Mouse (Mus musculus) lung, postnatal 0 days (tissue): ENCODE measurements at regions not wholly inside any gene's neighbourhood (a gene's known extent, or its start where the extent isn't known, plus 50 kb on each side); places are given as distances from the start of the nearest gene placed in this dataset.

Experiments
- ATAC-seq: fragments of 200-750 bp; cut with Nextera tagmentation; 2 replicates; pipeline ENCODE4 v1.8.0; 2017; ENCODE audit warnings: moderate library complexity
- DNase-seq: peaks from one replicate; pipeline ENCODE4 v3.0.0-alpha.2; 2016; ENCODE audit warnings: low spot score
- H3K27ac ChIP-seq: fragments of 300-500 bp; sonication (generic); 2 replicates; pipeline ENCODE4 v1.5.1; 2014; ENCODE audit warnings: antibody characterized with exemption, mild to moderate bottlenecking, low read length, mixed read lengths
- H3K27me3 ChIP-seq: fragments of 300-500 bp; sonication (generic); replicated peaks from 2 replicates; pipeline ENCODE4 v1.6.1; 2014; ENCODE audit warnings: low read length, mixed read lengths; ENCODE audit not compliant: insufficient read depth
- H3K36me3 ChIP-seq: fragments of 300-500 bp; sonication (generic); 2 replicates; pipeline ENCODE4 v1.6.1; 2014; ENCODE audit warnings: low read length, mixed read lengths; ENCODE audit not compliant: insufficient read depth
- H3K4me1 ChIP-seq: fragments of 300-500 bp; sonication (generic); 2 replicates; pipeline ENCODE4 v1.6.1; 2014; ENCODE audit warnings: antibody characterized with exemption, low read depth, low read length, mixed read lengths; ENCODE audit not compliant: insufficient read depth
- H3K4me2 ChIP-seq: fragments of 300-500 bp; sonication (generic); replicated peaks from 2 replicates; pipeline ENCODE4 v1.6.1; 2014; ENCODE audit warnings: low read depth, mild to moderate bottlenecking, low read length, moderate library complexity, mixed read lengths
- H3K4me3 ChIP-seq: fragments of 300-500 bp; sonication (generic); 2 replicates; pipeline ENCODE4 v1.5.1; 2014; ENCODE audit warnings: low read depth, low read length
- H3K9ac ChIP-seq: fragments of 300-500 bp; sonication (generic); replicated peaks from 2 replicates; pipeline ENCODE4 v1.6.1; 2014; ENCODE audit warnings: low read depth, mild to moderate bottlenecking
- H3K9me3 ChIP-seq: fragments of 300-500 bp; sonication (generic); 2 replicates; pipeline ENCODE4 v1.6.1; 2016; ENCODE audit warnings: low read length, mixed read lengths
- CTCF ChIP-seq: IDR thresholded peaks from 2 replicates; pipeline ENCODE4 v1.5.1; 2016; ENCODE audit warnings: antibody characterized with exemption, mild to moderate bottlenecking
- EP300 ChIP-seq: IDR thresholded peaks from 2 replicates; pipeline ENCODE4 v1.6.1; 2016; ENCODE audit warnings: antibody characterized with exemption, mild to moderate bottlenecking, control low read depth
- WGBS: fragments of 180-500 bp; shearing (Covaris S2); extraction: QIAGEN DNeasy Blood & Tissue Kit; methylation state at CpG from one replicate; pipeline ENCODE4 v1.1.7; 2014; 5-methylcytosine and 5-hydroxymethylcytosine counted together

GRCm38 (mm10) chr4:90839804-90840203 is 560.8 kb downstream of the Elavl2 start:
- Histone ChIP-seq H3K27ac (no peak overlapping the region), H3K4me2 (no peak overlapping the region), H3K4me1 (no peaks in the 10 kb centered on the region), H3K36me3 (no peaks in the 10 kb centered on the region), H3K4me3 (no peak overlapping the region), H3K27me3 (no peaks in the 10 kb centered on the region), H3K9ac (no peak overlapping the region), H3K9me3 (no peaks in the 10 kb centered on the region)
- DNase-seq (no peak), ATAC-seq (no peak)
- no peak for TF ChIP-seq CTCF
- TF ChIP-seq EP300, result no peak
- WGBS, result 59% methylated on average over 3 of the region's 3 CpGs

DNA sequence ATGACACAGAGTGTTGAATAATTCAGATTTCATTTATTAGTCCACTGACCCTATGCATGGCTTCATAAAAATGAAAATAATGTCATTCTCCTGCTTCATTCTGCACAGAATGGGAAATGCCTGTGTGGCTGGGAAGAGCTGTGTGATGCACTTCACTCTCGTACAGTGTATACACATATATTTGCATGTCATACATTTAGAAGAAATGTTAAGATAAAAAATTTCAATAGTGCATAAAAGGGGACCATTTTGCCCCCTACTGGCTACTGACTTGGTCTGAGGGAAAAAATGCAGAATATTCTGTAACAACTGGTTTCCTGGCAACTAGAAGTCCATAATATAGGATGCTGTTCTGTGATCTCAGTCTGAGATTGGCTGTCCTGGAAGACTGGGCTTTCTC is 580.5 kb downstream of the Zfp352 start:
- H3K36me3 ChIP-seq, result no peaks in the 10 kb centered on the region
- H3K27ac ChIP-seq, result no peak overlapping the region
- no peaks in the 10 kb centered on the region for H3K27me3 ChIP-seq
- H3K9ac ChIP-seq, result no peak overlapping the region
- TF ChIP-seq EP300 (no peak), CTCF (no peak)
- DNase-seq (no peak), ATAC-seq (no peak)
- 40% methylated on average over 1 of the region's 1 CpGs for WGBS
- H3K4me3 ChIP-seq, result no peak overlapping the region
- H3K4me1 ChIP-seq, result no peaks in the 10 kb centered on the region
- no peaks in the 10 kb centered on the region for H3K9me3 ChIP-seq
- no peak overlapping the region for H3K4me2 ChIP-seq

- Histone ChIP-seq H3K4me2 (no peak overlapping the region), H3K9me3 (no peaks in the 10 kb centered on the region), H3K4me1 (no peaks in the 10 kb centered on the region), H3K9ac (no peak overlapping the region), H3K4me3 (no peak overlapping the region), H3K27me3 (no peaks in the 10 kb centered on the region), H3K27ac (no peak overlapping the region), H3K36me3 (no peaks in the 10 kb centered on the region)
- DNase-seq (no peak), ATAC-seq (no peak)
- 67% methylated on average over 3 of the region's 3 CpGs for WGBS
- TF ChIP-seq CTCF, result no peak
These were observed 580.0 kb downstream of the Zfp352 start for GRCm38 (mm10) chr4:90798637-90799036.

DNA sequence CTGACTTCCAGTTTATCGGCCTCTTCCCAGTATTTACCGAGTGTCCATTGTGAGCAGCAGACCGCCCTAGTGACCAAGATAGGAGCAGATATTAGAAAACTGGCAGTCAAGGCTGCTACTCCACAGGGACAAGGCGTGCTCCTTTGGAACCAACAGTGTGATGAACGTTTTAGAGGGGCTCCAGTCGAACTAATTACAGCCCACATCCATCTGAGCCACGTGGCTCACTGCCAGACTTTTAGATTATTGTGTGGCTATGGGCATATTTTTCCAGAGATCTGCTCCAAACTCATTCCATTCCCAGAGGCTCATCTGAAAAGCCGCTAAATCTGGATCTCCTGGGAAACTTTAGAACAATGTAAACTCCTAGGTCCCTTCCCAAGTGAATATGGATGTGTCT is 578.9 kb downstream of the Zfp352 start:
- Histone ChIP-seq H3K27me3 (no peaks in the 10 kb centered on the region), H3K9ac (no peak overlapping the region), H3K9me3 (no peaks in the 10 kb centered on the region), H3K4me3 (no peak overlapping the region), H3K36me3 (no peaks in the 10 kb centered on the region), H3K27ac (no peak overlapping the region), H3K4me2 (no peak overlapping the region), H3K4me1 (no peaks in the 10 kb centered on the region)
- WGBS, result 56% methylated on average over 8 of the region's 8 CpGs
- TF ChIP-seq CTCF, result no peak
- no peak for TF ChIP-seq EP300
- DNase-seq, result no peak
- ATAC-seq, result no peak
